Mouse (Mus musculus): ENCODE measurements around the gene Zfp341.

DNA sequence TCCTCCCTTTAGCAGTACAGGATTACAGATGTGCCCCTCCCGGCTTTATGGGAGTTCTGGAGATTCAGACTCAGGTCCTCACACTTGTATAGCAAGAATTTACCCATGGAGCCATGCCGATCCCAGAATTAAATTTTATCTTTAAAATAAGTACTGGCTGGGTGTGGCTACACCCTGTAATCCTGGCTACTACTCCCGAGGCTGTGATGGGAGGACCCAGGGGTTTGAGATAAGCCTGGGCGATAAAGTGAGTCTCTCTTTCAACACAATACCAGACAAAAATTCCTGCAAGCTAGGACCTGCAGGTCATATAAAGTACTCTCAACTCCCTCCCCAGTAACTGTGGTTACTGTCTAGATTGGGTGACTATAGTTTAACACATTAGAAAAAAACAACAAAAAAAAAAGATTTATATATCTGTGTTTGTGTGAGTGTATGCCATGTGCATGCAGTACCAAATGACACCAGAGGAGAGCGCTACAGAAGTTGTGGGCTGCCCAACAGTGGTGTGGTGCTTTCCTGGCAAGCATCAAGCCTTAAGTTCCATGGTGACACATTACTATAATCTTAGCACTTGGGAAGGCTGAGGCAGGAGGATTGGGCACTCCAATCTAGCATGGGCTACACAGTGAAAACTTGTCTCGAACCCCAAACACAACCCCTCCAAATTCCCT is 29.8 kb downstream of the Zfp341 start:
- TF ChIP-seq CTCF (IDR thresholded peaks at IDR 0.05 in 2 of 3, conservative IDR thresholded peaks at IDR 0.05 in 1 of 3; ENCODE audit: control insufficient read depth in 1 of 3, insufficient read depth in 1 of 3, low read depth in 2 of 3, low read length in 3 of 3, poor library complexity in 1 of 3, severe bottlenecking in 1 of 3) (peak; percentile 47 to 77 (median 47)), RAD21 (IDR thresholded peaks at IDR 0.05; ENCODE audit: low read depth, low read length) (no peak), MYC (IDR thresholded peaks at IDR 0.05; ENCODE audit: low read depth, low read length) (no peak), POLR2AphosphoS2 (IDR thresholded peaks at IDR 0.05; ENCODE audit: low read length) (no peak), KAT2A (conservative IDR thresholded peaks at IDR 0.05; ENCODE audit: low read depth, low read length) (no peak), POLR2A (IDR thresholded peaks at IDR 0.05; ENCODE audit: control insufficient read depth in 1 of 2, insufficient read depth in 1 of 2, low read depth in 1 of 2, low read length in 2 of 2, poor library complexity in 1 of 2) (no peak), EP300 (IDR thresholded peaks at IDR 0.05; ENCODE audit: low read depth in 1 of 2, low read length in 2 of 2) (peak in 1 of 2 experiments; percentile 20; a peak in 1 of 4 replicates), ELF1 (IDR thresholded peaks at IDR 0.05; ENCODE audit: low read depth, low read length) (no peak), CHD2 (IDR thresholded peaks at IDR 0.05; ENCODE audit: low read length) (no peak), NELFE (IDR thresholded peaks at IDR 0.05; ENCODE audit: low read depth, low read length) (no peak), TCF12 (IDR thresholded peaks at IDR 0.05; ENCODE audit: low read depth, low read length) (no peak)
